Mouse (Mus musculus): ENCODE data around the gene Epm2aip1. TPM values are rescaled to one million over a fixed set of nuclear protein-coding genes. Genes with fewer than 3 reads are reported as not detected.

The Epm2aip1 gene
- polyA plus RNA-seq, 1 experiment from 2014 or later: 39.3 TPM

- Histone ChIP-seq H3K36me3 (no peaks in the 10 kb centered on the region), H3K9me3 (peaks cover 3% of the 10 kb centered on the region; the same call in 1 of the 2 replicates), H3K27me3 (peaks cover 66% of the 10 kb centered on the region), H3K9ac (peak overlapping the region; percentile 70), H3K4me1 (replicated peaks) (peaks cover 22% of the 10 kb centered on the region), H3K4me3 (peak overlapping the region; percentile 58), H3K4me2 (peak overlapping the region; percentile 91), H3K27ac (replicated peaks) (no peak overlapping the region)
- peak; percentile 66 for ATAC-seq (ENCODE audit: low read depth)
- 2% methylated on average over 39 of the region's 59 CpGs for WGBS
Observed at GRCm38 (mm10) chr9:111312442-111313141, 40.9 kb downstream of the Epm2aip1 start.

- 19% methylated on average over 6 of the region's 6 CpGs for WGBS
- Histone ChIP-seq H3K27ac (replicated peaks) (no peak overlapping the region), H3K4me1 (replicated peaks) (peaks cover 22% of the 10 kb centered on the region), H3K27me3 (peaks cover 66% of the 10 kb centered on the region), H3K4me2 (peak overlapping the region; percentile 91; the same call in 1 of the 2 replicates), H3K36me3 (no peaks in the 10 kb centered on the region), H3K4me3 (peak overlapping the region; percentile 58; the same call in 1 of the 2 replicates), H3K9ac (0 out of 2 replicates have a peak overlapping the region, but pooled peaks have one; percentile 70), H3K9me3 (peaks cover 3% of the 10 kb centered on the region; the same call in 1 of the 2 replicates)
- no peak for ATAC-seq (ENCODE audit: low read depth)
Observed at GRCm38 (mm10) chr9:111313299-111313698, 41.6 kb downstream of the Epm2aip1 start.

DNA sequence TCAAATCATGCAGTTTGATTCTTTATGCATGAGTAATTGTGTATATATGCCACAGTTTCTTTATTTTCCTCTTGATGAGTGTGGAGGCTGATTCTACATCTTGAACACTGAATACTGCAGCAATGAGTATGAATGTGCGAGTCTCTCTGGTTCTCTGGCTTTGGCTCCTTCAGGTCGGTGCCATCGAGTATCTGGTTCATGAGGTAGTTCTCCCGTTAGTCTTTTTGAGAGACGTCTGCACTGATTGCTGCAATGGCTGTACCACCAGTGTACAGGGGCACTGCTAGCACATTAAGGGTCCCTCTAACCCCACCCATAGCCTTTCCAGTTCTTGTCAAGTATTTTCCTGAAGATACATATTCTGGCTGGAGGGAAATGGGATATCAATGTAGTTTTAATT lies 42.1 kb downstream of the Epm2aip1 start:
- Histone ChIP-seq H3K4me1 (replicated peaks) (peaks cover 22% of the 10 kb centered on the region), H3K9me3 (peaks cover 3% of the 10 kb centered on the region; the same call in 1 of the 2 replicates), H3K27ac (replicated peaks) (no peak overlapping the region), H3K4me2 (no peak overlapping the region), H3K9ac (no peak overlapping the region), H3K36me3 (no peaks in the 10 kb centered on the region), H3K4me3 (no peak overlapping the region), H3K27me3 (peaks cover 62% of the 10 kb centered on the region)
- 23% methylated on average over 5 of the region's 5 CpGs for WGBS
- no peak for ATAC-seq (ENCODE audit: low read depth)

DNA sequence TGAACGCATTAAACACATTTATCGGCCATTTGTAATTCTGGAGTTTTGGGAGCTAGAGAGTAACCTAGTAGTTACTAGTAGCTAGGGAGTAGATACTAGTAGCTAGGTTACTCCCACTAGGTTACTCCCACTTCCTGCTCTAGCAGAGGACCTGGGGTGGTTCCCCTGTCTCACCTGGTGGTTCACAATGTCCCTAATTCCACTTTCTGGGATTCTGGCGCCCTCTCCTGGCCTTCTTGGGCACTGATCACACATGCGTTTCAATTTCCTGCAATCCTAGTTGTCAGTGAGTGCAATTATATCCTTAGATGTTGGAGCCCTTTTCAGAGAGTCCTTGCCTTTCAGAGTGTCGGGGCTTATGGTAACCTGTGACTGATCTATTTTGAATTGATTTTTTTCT lies 42.5 kb downstream of the Epm2aip1 start:
- no peak overlapping the region for H3K4me2 ChIP-seq
- H3K9me3 ChIP-seq: peaks cover 3% of the 10 kb centered on the region; the same call in 1 of the 2 replicates
- no peak overlapping the region for H3K4me3 ChIP-seq
- peaks cover 58% of the 10 kb centered on the region for H3K27me3 ChIP-seq
- peaks cover 22% of the 10 kb centered on the region for H3K4me1 ChIP-seq (replicated peaks)
- 36% methylated on average over 5 of the region's 5 CpGs for whole genome bisulfite sequencing
- ATAC-seq (ENCODE audit: low read depth): no peak
- no peaks in the 10 kb centered on the region for H3K36me3 ChIP-seq
- H3K9ac ChIP-seq: no peak overlapping the region
- H3K27ac ChIP-seq (replicated peaks): no peak overlapping the region

- WGBS: 86% methylated on average over 4 of the region's 4 CpGs
Observed at GRCm38 (mm10) chr9:111320912-111321311, 49.2 kb downstream of the Epm2aip1 start.

DNA sequence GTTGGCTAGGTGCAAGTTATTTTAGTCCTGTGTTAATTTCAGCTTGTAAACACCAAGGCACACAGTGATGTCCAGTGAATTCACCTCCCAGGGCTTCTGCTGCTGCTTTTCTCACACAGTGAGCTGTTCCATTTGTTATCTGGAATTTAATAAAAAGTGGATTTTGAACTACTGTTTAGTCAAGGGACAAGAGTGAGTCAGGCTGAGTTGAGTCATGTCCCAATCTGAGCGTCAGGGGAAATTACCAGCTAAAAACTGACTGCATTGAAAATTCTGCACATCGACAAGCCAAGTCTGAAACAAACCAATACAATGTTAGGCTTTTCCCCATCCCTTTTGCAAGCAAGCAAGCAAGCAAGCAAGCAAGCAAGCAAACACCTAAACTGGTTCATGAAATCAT lies 53.2 kb downstream of the Epm2aip1 start:
- no peak overlapping the region for H3K27ac ChIP-seq (replicated peaks)
- WGBS: 87% methylated on average over 2 of the region's 2 CpGs
- no peak overlapping the region for H3K9ac ChIP-seq
- no peaks in the 10 kb centered on the region for H3K36me3 ChIP-seq
- no peaks in the 10 kb centered on the region for H3K27me3 ChIP-seq
- no peaks in the 10 kb centered on the region for H3K4me1 ChIP-seq (replicated peaks)
- no peak for ATAC-seq (ENCODE audit: low read depth)
- no peaks in the 10 kb centered on the region for H3K9me3 ChIP-seq
- no peak overlapping the region for H3K4me2 ChIP-seq
- H3K4me3 ChIP-seq: no peak overlapping the region

More at GRCm38 (mm10) chr9:111320912-111321311, 49.2 kb downstream of the Epm2aip1 start:
- ATAC-seq (ENCODE audit: low read depth): no peak
- no peak overlapping the region for H3K4me2 ChIP-seq
- no peak overlapping the region for H3K4me3 ChIP-seq
- H3K9me3 ChIP-seq: no peaks in the 10 kb centered on the region
- H3K27ac ChIP-seq (replicated peaks): no peak overlapping the region
- no peaks in the 10 kb centered on the region for H3K36me3 ChIP-seq
- no peaks in the 10 kb centered on the region for H3K4me1 ChIP-seq (replicated peaks)
- no peak overlapping the region for H3K9ac ChIP-seq
- H3K27me3 ChIP-seq: no peaks in the 10 kb centered on the region

Other genes starting within 250 kb of the Epm2aip1 start
- gene Ccrl2, start 214.4 kb upstream of the Epm2aip1 start, polyA plus RNA-seq (2015; fragmentation: Nextera tagmentation; extraction: Ambion mirVana): 1.0 and 1.2 TPM in 2 replicates
- gene Lrrfip2, start 154.3 kb upstream of the Epm2aip1 start, polyA plus RNA-seq (2015; fragmentation: Nextera tagmentation; extraction: Ambion mirVana): 44.9 and 47.7 TPM in 2 replicates
- 24.9 and 26.5 TPM in 2 replicates for gene Mlh1, start 138 bp upstream of the Epm2aip1 start, polyA plus RNA-seq (2015; fragmentation: Nextera tagmentation; extraction: Ambion mirVana)
- gene Trank1, start 39.8 kb downstream of the Epm2aip1 start, polyA plus RNA-seq (2015; fragmentation: Nextera tagmentation; extraction: Ambion mirVana): 1.9 and 2.9 TPM in 2 replicates
- 10.8 and 13.8 TPM in 2 replicates for gene Dclk3, start 167.2 kb downstream of the Epm2aip1 start, polyA plus RNA-seq (2015; fragmentation: Nextera tagmentation; extraction: Ambion mirVana)